Mouse (Mus musculus): Measurements from ENCODE around the gene Trpm8. TPM values are rescaled to one million over a fixed set of nuclear protein-coding genes. Genes with fewer than 3 reads are reported as not detected.

Gene Trpm8
- polyA plus RNA-seq (2014; fragmentation: Illumina TruSeq; extraction: RNeasy Lipid Tissue Mini Kit (QIAGEN cat#74804)), result not detected

GRCm38 (mm10) chr1:88277098-88277817 is at the start of gene Trpm8, which contains the start of gene Hjurp:
TSS of gene Trpm8 (plus strand) at chr1:88277661.
TSS of gene Hjurp (minus strand) at chr1:88277633.

GRCm38 (mm10) chr1:88406807-88407198 is 129.3 kb downstream of the Trpm8 start, which contains the start of gene Spp2:
TSS of gene Spp2 (plus strand) at chr1:88406961.

Other genes starting within 250 kb of the Trpm8 start
- not detected for gene Ugt1a10, start 222.3 kb upstream of the Trpm8 start, polyA plus RNA-seq (2014; fragmentation: Illumina TruSeq; extraction: RNeasy Lipid Tissue Mini Kit (QIAGEN cat#74804))
- gene Ugt1a9, start 206.9 kb upstream of the Trpm8 start, polyA plus RNA-seq (2014; fragmentation: Illumina TruSeq; extraction: RNeasy Lipid Tissue Mini Kit (QIAGEN cat#74804)), result not detected
- not detected for gene Ugt1a8, start 189.8 kb upstream of the Trpm8 start, polyA plus RNA-seq (2014; fragmentation: Illumina TruSeq; extraction: RNeasy Lipid Tissue Mini Kit (QIAGEN cat#74804))
- 24.8 TPM for gene Ugt1a7c, start 182.6 kb upstream of the Trpm8 start, polyA plus RNA-seq (2014; fragmentation: Illumina TruSeq; extraction: RNeasy Lipid Tissue Mini Kit (QIAGEN cat#74804))
- gene Ugt1a6b, start 174.4 kb upstream of the Trpm8 start, polyA plus RNA-seq (2014; fragmentation: Illumina TruSeq; extraction: RNeasy Lipid Tissue Mini Kit (QIAGEN cat#74804)), result 1.1 TPM
- 28.6 TPM for gene Ugt1a6a, start 142.9 kb upstream of the Trpm8 start, polyA plus RNA-seq (2014; fragmentation: Illumina TruSeq; extraction: RNeasy Lipid Tissue Mini Kit (QIAGEN cat#74804))
- not detected for gene Ugt1a5, start 111.6 kb upstream of the Trpm8 start, polyA plus RNA-seq (2014; fragmentation: Illumina TruSeq; extraction: RNeasy Lipid Tissue Mini Kit (QIAGEN cat#74804))
- 0.71 TPM for gene Ugt1a2, start 77.1 kb upstream of the Trpm8 start, polyA plus RNA-seq (2014; fragmentation: Illumina TruSeq; extraction: RNeasy Lipid Tissue Mini Kit (QIAGEN cat#74804))
- 3.4 TPM for gene Dnajb3, start 71.9 kb upstream of the Trpm8 start, polyA plus RNA-seq (2014; fragmentation: Illumina TruSeq; extraction: RNeasy Lipid Tissue Mini Kit (QIAGEN cat#74804))
- 10.1 TPM for gene Ugt1a1, start 65.7 kb upstream of the Trpm8 start, polyA plus RNA-seq (2014; fragmentation: Illumina TruSeq; extraction: RNeasy Lipid Tissue Mini Kit (QIAGEN cat#74804))
- 0.31 TPM for gene Mroh2a, start 50.7 kb upstream of the Trpm8 start, polyA plus RNA-seq (2014; fragmentation: Illumina TruSeq; extraction: RNeasy Lipid Tissue Mini Kit (QIAGEN cat#74804))
- gene Hjurp, start within 50 bp of the Trpm8 start, polyA plus RNA-seq (2014; fragmentation: Illumina TruSeq; extraction: RNeasy Lipid Tissue Mini Kit (QIAGEN cat#74804)), result 88.9 TPM
- not detected for gene Spp2, start 129.3 kb downstream of the Trpm8 start, polyA plus RNA-seq (2014; fragmentation: Illumina TruSeq; extraction: RNeasy Lipid Tissue Mini Kit (QIAGEN cat#74804))
- gene Glrp1, start 232.4 kb downstream of the Trpm8 start, polyA plus RNA-seq (2014; fragmentation: Illumina TruSeq; extraction: RNeasy Lipid Tissue Mini Kit (QIAGEN cat#74804)), result not detected

Data from ovary, adult 10 weeks (tissue).